Mouse (Mus musculus) kidney, embryonic 15.5 days (tissue): ENCODE data around the gene Nell1. TPM values are rescaled to one million over a fixed set of nuclear protein-coding genes. Genes with fewer than 3 reads are reported as not detected.

Experiments
- ATAC-seq: fragments of 200-750 bp; cut with Nextera tagmentation; replicated peaks from 2 replicates; pipeline ENCODE4 v1.8.0; 2017; ENCODE audit warnings: moderate TSS enrichment; ENCODE audit not compliant: low FRiP score
- H3K27ac ChIP-seq: fragments of 300-500 bp; sonication (generic); 2 replicates; pipeline ENCODE4 v1.5.1; 2015; ENCODE audit warnings: mild to moderate bottlenecking, inconsistent platforms
- H3K27me3 ChIP-seq: fragments of 300-500 bp; sonication (generic); 2 replicates; pipeline ENCODE4 v1.6.1; 2015; ENCODE audit warnings: inconsistent platforms
- H3K36me3 ChIP-seq: fragments of 300-500 bp; sonication (generic); 2 replicates; pipeline ENCODE4 v1.6.1; 2015; ENCODE audit warnings: inconsistent platforms
- H3K4me1 ChIP-seq: fragments of 300-500 bp; sonication (generic); 2 replicates; pipeline ENCODE4 v1.6.1; 2015; ENCODE audit warnings: inconsistent platforms
- H3K4me2 ChIP-seq: fragments of 300-500 bp; sonication (generic); 2 replicates; pipeline ENCODE4 v1.6.1; 2015; ENCODE audit warnings: moderate library complexity, mild to moderate bottlenecking, inconsistent platforms
- H3K4me3 ChIP-seq: fragments of 300-500 bp; sonication (generic); replicated peaks from 2 replicates; pipeline ENCODE4 v1.5.1; 2015; ENCODE audit warnings: mild to moderate bottlenecking, inconsistent platforms
- H3K9ac ChIP-seq: fragments of 300-500 bp; sonication (generic); 2 replicates; pipeline ENCODE4 v1.6.1; 2015; ENCODE audit warnings: mild to moderate bottlenecking, inconsistent platforms
- H3K9me3 ChIP-seq: fragments of 300-500 bp; sonication (generic); replicated peaks from 2 replicates; pipeline ENCODE4 v1.6.1; 2016; ENCODE audit warnings: inconsistent platforms
- WGBS: fragments of 180-500 bp; shearing (Covaris S2); methylation state at CpG from one replicate; pipeline ENCODE4 v1.1.7; 2015; ENCODE audit warnings: mixed read lengths; 5-methylcytosine and 5-hydroxymethylcytosine counted together
- polyA plus RNA-seq: library from polyadenylated mRNA; unstranded; fragments of >200 nt; fragmentation: Nextera tagmentation; extraction: Ambion mirVana; gene quantifications from 2 replicates; pipeline ENCODE4 v1.2.1, GENCODE M21; 2015

The Nell1 gene
- polyA plus RNA-seq, 1 experiment from 2014 or later, result 11.5 TPM

- H3K4me3 ChIP-seq, result no peak overlapping the region
- no peaks in the 10 kb centered on the region for H3K9me3 ChIP-seq
- peaks cover 4% of the 10 kb centered on the region; the same call in 1 of the 2 replicates for H3K4me1 ChIP-seq
- H3K27ac ChIP-seq, result 0 out of 2 replicates have a peak overlapping the region, but pooled peaks have one; percentile 4
- no peak overlapping the region for H3K9ac ChIP-seq
- H3K4me2 ChIP-seq, result no peak overlapping the region; the same call in 1 of the 2 replicates
- peak; percentile 81; the same call in 1 of the 2 replicates for ATAC-seq
- no peaks in the 10 kb centered on the region for H3K36me3 ChIP-seq
- WGBS, result 29% methylated on average over 8 of the region's 8 CpGs
- no peaks in the 10 kb centered on the region for H3K27me3 ChIP-seq
Measured at GRCm38 (mm10) chr7:50105612-50106321, 131.1 kb downstream of the Nell1 start.

- H3K9ac ChIP-seq, result no peak overlapping the region
Measured at GRCm38 (mm10) chr7:50107261-50107660, 132.6 kb downstream of the Nell1 start.

GRCm38 (mm10) chr7:50118348-50118747, 143.7 kb downstream of the Nell1 start:
- H3K9ac ChIP-seq, result no peak overlapping the region
- H3K36me3 ChIP-seq, result no peaks in the 10 kb centered on the region
- H3K4me2 ChIP-seq, result no peak overlapping the region
- 85% methylated on average over 5 of the region's 5 CpGs for WGBS
- H3K9me3 ChIP-seq, result no peaks in the 10 kb centered on the region
- H3K27ac ChIP-seq, result no peak overlapping the region
- no peak overlapping the region for H3K4me3 ChIP-seq
- no peaks in the 10 kb centered on the region for H3K4me1 ChIP-seq
- no peak for ATAC-seq
- H3K27me3 ChIP-seq, result no peaks in the 10 kb centered on the region

More at GRCm38 (mm10) chr7:50107261-50107660, 132.6 kb downstream of the Nell1 start:
- Histone ChIP-seq H3K4me2 (no peak overlapping the region), H3K36me3 (no peaks in the 10 kb centered on the region), H3K4me3 (no peak overlapping the region), H3K4me1 (peaks cover 4% of the 10 kb centered on the region; the same call in 1 of the 2 replicates), H3K9me3 (no peaks in the 10 kb centered on the region), H3K27me3 (no peaks in the 10 kb centered on the region), H3K27ac (no peak overlapping the region)
- 80% methylated on average over 2 of the region's 2 CpGs for WGBS
- ATAC-seq, result no peak

DNA sequence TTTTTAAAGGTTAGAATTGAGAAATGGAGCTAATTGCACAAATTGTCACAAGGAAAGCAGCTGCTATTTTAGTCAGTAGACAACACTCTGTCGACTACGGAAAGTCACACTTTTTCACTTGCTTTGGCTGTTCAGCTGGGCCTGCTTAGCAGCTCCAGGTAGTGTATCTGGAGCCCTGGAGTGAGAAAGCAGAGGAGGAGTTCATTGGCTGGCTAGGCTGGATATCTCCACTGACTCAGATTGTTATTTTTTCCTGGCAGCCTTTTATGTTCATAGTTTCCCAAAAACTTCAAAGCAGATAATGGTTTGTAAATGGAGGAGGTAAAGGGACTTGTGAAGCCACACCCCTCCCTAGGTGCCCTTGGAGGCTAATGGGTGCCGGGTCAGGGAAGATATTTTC, 163.0 kb downstream of the Nell1 start:
- Histone ChIP-seq H3K27ac (no peak overlapping the region), H3K4me2 (no peak overlapping the region), H3K27me3 (no peaks in the 10 kb centered on the region), H3K36me3 (no peaks in the 10 kb centered on the region), H3K4me3 (no peak overlapping the region), H3K9ac (no peak overlapping the region), H3K9me3 (no peaks in the 10 kb centered on the region), H3K4me1 (no peaks in the 10 kb centered on the region)
- no peak for ATAC-seq
- WGBS, result 79% methylated on average over 3 of the region's 3 CpGs

- H3K9ac ChIP-seq, result no peak overlapping the region
- no peak for ATAC-seq
- H3K27ac ChIP-seq, result no peak overlapping the region
- H3K4me1 ChIP-seq, result no peaks in the 10 kb centered on the region
- 90% methylated on average over 7 of the region's 7 CpGs for WGBS
- no peak overlapping the region for H3K4me2 ChIP-seq
- no peak overlapping the region for H3K4me3 ChIP-seq
- no peaks in the 10 kb centered on the region for H3K9me3 ChIP-seq
- no peaks in the 10 kb centered on the region for H3K27me3 ChIP-seq
- H3K36me3 ChIP-seq, result no peaks in the 10 kb centered on the region
Measured at GRCm38 (mm10) chr7:50149326-50149725, 174.7 kb downstream of the Nell1 start.

DNA sequence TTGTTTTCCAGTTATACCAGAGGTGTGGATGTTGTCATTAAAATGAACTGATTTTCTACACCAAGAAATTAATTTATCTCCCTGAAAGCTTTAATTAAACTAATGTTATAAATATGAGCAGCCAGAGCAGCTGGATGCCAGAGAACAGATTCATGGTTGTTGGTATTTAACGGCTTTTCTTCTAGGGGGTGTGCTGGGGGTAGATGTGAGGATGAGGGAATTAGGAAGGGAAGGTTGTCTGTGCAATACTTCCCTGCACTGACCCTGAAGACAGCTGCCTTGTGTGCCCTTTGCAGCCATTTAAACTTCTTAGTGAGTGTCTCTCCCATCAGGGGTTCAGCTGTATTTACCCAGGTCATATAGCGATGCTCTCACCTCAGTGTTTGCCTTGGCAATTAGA, 176.2 kb downstream of the Nell1 start:
- no peak for ATAC-seq
- H3K4me3 ChIP-seq, result no peak overlapping the region
- H3K9ac ChIP-seq, result no peak overlapping the region
- no peaks in the 10 kb centered on the region for H3K9me3 ChIP-seq
- H3K36me3 ChIP-seq, result no peaks in the 10 kb centered on the region
- no peaks in the 10 kb centered on the region for H3K27me3 ChIP-seq
- no peaks in the 10 kb centered on the region for H3K4me1 ChIP-seq
- 63% methylated on average over 2 of the region's 2 CpGs for WGBS
- H3K4me2 ChIP-seq, result no peak overlapping the region
- no peak overlapping the region for H3K27ac ChIP-seq

DNA sequence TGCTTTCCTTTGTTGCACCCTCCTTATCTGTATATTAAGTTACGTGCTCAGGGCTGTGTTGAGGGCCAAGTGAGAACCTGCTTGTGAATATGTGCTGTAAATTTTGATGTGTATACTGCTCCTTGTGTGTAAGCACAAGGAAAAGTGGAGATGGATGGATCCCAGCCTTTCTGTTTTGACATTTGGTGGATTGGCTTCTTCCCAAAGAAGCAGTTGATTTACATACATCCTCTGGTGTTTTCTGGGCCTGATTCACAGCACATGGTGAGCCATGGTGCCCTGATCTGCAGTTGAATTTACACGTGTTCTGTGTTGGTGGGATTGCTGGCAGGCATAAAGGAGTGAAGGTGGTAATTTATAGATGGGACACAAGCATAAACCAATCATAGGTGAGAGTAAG, 179.0 kb downstream of the Nell1 start:
- no peaks in the 10 kb centered on the region for H3K4me1 ChIP-seq
- no peak overlapping the region for H3K4me3 ChIP-seq
- H3K9ac ChIP-seq, result no peak overlapping the region
- H3K9me3 ChIP-seq, result no peaks in the 10 kb centered on the region
- no peak overlapping the region for H3K4me2 ChIP-seq
- no peak for ATAC-seq
- H3K27me3 ChIP-seq, result no peaks in the 10 kb centered on the region
- no peak overlapping the region for H3K27ac ChIP-seq
- H3K36me3 ChIP-seq, result no peaks in the 10 kb centered on the region
- WGBS, result 67% methylated on average over 2 of the region's 2 CpGs

DNA sequence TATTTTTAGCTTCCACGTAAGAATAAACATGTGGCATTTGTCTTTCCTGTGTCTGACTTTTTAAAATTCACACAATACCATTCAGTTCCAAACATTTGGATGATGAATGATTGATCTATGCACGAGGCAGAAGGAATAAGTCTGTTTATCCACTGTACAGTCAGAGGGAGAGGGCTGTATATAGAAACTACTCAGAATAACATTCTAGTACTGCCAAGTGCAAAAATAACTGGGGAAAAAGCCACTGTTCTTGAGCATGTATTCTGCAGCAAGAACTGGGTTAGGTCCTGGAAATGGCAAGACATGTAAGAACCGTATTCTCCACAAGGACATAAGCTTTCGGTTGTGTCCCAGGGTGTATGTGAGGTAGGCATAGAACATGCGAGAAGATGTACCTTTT, 187.9 kb downstream of the Nell1 start:
- ATAC-seq, result no peak
- no peaks in the 10 kb centered on the region for H3K9me3 ChIP-seq
- H3K36me3 ChIP-seq, result no peaks in the 10 kb centered on the region
- no peaks in the 10 kb centered on the region for H3K4me1 ChIP-seq
- no peak overlapping the region for H3K4me3 ChIP-seq
- WGBS, result 78% methylated on average over 5 of the region's 5 CpGs
- no peaks in the 10 kb centered on the region for H3K27me3 ChIP-seq
- H3K9ac ChIP-seq, result no peak overlapping the region
- H3K4me2 ChIP-seq, result no peak overlapping the region
- no peak overlapping the region for H3K27ac ChIP-seq

GRCm38 (mm10) chr7:50168778-50169177, 194.1 kb downstream of the Nell1 start:
- Histone ChIP-seq H3K27me3 (no peaks in the 10 kb centered on the region), H3K9me3 (no peaks in the 10 kb centered on the region), H3K4me3 (no peak overlapping the region), H3K9ac (no peak overlapping the region), H3K36me3 (no peaks in the 10 kb centered on the region), H3K4me2 (no peak overlapping the region), H3K27ac (no peak overlapping the region), H3K4me1 (no peaks in the 10 kb centered on the region)
- no peak for ATAC-seq

- no peak for ATAC-seq
- 91% methylated on average over 6 of the region's 6 CpGs for WGBS
- no peak overlapping the region for H3K4me3 ChIP-seq
Measured at GRCm38 (mm10) chr7:50186306-50186705, 211.6 kb downstream of the Nell1 start.

GRCm38 (mm10) chr7:50193955-50194354, 219.3 kb downstream of the Nell1 start:
- no peak overlapping the region for H3K4me3 ChIP-seq
- no peak overlapping the region for H3K27ac ChIP-seq
- H3K4me1 ChIP-seq, result no peaks in the 10 kb centered on the region
- WGBS, result 93% methylated on average over 7 of the region's 7 CpGs
- ATAC-seq, result no peak
- H3K9ac ChIP-seq, result no peak overlapping the region
- no peaks in the 10 kb centered on the region for H3K27me3 ChIP-seq
- H3K4me2 ChIP-seq, result no peak overlapping the region
- H3K9me3 ChIP-seq, result no peaks in the 10 kb centered on the region
- no peaks in the 10 kb centered on the region for H3K36me3 ChIP-seq

More at GRCm38 (mm10) chr7:50186306-50186705, 211.6 kb downstream of the Nell1 start:
- no peak overlapping the region for H3K9ac ChIP-seq
- no peaks in the 10 kb centered on the region for H3K4me1 ChIP-seq
- no peak overlapping the region for H3K27ac ChIP-seq
- no peaks in the 10 kb centered on the region for H3K36me3 ChIP-seq
- no peaks in the 10 kb centered on the region for H3K9me3 ChIP-seq
- H3K27me3 ChIP-seq, result no peaks in the 10 kb centered on the region
- no peak overlapping the region for H3K4me2 ChIP-seq

GRCm38 (mm10) chr7:50195080-50195611, 220.5 kb downstream of the Nell1 start:
- Histone ChIP-seq H3K4me2 (no peak overlapping the region), H3K9ac (no peak overlapping the region), H3K27ac (no peak overlapping the region), H3K4me3 (no peak overlapping the region), H3K36me3 (no peaks in the 10 kb centered on the region), H3K27me3 (no peaks in the 10 kb centered on the region), H3K9me3 (no peaks in the 10 kb centered on the region), H3K4me1 (no peaks in the 10 kb centered on the region)
- WGBS, result 58% methylated on average over 3 of the region's 3 CpGs
- no peak for ATAC-seq
